Mouse (Mus musculus) neutrophil, adult 5-6 weeks (primary cell): ENCODE measurements around the gene 1700016K19Rik. TPM values are rescaled to one million over a fixed set of nuclear protein-coding genes. Genes with fewer than 3 reads are reported as not detected.

ENCODE experiments used
- ATAC-seq: fragments of 151-379, 151-347 bp; 2 replicates; pipeline ENCODE4 v1.8.0; 2017; ENCODE audit warnings: mild to moderate bottlenecking, moderate TSS enrichment; ENCODE audit not compliant: insufficient number of reproducible peaks, poor library complexity, low FRiP score, severe bottlenecking; ENCODE audit errors: extremely low read depth
- total RNA-seq: library from RNA; stranded (forward); fragments of 200-1000 nt; gene quantifications from 2 replicates; pipeline ENCODE4 v1.2.3, GENCODE M21; 2017

1700016K19Rik gene
- not detected in 2 replicates for total RNA-seq

DNA sequence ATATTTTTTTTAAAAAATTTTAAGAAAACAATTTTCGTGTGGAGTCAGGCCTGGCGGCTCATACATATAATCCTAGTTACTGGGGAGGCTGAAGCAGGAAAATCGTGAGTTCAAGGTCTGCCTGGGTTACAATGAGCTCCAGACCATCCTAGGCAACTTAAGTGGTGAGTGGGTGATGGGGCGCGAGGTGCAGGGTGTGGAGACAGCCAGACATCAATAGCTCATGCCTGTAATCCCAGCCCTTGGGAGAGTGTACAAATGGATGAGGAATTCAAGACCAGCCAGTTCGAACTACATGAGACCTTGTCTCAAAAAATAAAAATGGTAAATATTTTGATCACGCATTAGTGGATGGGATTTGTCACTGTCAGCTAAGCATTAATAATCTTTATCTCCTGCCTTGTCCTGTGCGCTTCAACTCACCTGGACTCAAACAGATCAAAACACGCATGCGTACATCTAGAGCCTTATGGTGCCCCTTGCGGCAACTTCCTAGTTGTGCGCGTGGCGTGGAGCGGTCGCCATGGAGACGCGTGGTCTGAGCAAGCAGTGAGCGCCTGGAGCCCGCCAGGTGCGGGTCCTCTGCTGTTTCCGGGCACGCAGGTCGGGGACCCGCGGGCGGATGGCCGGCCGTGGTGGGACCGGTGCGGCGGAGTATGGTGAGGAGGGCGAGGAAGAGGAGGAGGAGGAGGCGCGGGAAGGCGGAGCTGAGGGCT is at the start of gene 1700016K19Rik:
TSS of gene 1700016K19Rik (plus strand) at position 473 of the 716 bp plus-strand sequence.
- ATAC-seq = peak; percentile 95

DNA sequence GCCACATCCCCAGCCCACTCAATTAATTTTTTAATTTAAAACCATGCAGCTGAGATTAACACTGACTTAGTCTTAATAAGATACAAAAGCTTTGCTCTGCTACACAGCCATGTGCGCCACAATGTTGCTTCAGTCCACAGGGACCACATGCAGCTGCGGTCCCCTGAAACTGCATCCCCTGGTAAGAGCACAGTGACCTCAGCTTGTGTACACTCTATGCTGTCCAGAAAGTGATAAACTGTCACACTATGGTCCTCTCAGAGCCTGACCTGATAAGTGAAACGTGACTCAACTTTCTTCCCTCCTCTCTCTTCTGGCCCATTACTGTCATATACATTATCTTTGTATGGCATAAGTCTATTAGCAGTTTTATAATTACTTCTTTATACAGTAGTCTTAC is 49.3 kb upstream of the 1700016K19Rik start:
- ATAC-seq = no peak

DNA sequence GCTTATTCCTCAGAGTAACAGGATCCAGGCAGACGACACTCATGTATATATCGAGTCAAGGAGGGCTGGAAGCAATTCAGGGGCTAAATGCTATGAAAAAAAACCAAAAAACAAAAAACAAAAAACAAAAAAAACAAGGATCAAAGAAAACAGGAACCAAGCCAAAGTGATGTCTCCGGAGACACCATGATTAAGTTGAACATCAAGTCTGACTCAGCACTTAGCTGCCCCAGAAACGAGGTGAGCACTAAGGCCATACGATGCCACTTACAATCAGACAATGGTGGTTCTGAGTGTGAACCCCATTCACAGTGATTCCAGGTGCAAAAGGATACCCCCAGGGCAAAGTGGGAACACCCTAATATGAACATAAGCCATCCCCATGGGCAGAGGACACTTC is 47.8 kb upstream of the 1700016K19Rik start:
- no peak for ATAC-seq

DNA sequence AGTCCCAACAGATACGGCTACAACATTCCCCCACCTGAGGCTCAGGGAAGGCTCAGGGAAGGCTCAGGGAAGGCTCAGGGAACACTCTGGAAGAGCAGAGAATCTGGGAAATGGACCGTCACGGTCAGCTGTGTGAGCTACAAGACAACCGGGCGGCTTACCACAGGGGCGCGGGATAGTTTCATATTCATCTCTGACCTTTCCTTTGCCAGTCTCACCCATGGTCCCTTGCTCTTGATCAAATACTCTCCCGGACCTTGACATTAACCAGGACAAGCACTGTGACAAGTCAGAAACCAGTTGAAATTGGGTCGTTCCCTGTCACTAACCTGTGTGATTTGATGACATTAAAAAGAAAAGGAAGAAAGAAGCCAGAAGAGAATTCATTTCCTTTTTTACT is 44.8 kb upstream of the 1700016K19Rik start:
- ATAC-seq = no peak

DNA sequence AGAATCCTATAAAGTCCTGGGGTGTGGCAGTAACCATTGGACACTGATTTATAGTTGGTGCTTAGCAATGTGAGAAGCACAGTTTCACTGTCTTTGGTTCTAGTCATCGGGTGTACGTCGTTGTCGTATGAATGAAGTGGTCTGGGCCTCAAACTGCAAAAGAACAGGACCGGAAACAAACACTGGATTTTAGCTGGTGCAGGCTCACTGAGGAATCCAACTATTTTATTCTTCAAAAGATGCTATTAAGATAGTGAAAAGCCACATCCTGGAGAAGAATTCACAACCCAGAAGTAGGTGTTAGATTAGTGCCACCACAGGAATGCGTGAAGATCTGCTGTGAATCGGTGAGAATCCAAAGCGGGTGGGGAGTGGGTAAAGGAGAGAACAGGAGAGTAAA is 43.1 kb upstream of the 1700016K19Rik start:
- no peak for ATAC-seq

DNA sequence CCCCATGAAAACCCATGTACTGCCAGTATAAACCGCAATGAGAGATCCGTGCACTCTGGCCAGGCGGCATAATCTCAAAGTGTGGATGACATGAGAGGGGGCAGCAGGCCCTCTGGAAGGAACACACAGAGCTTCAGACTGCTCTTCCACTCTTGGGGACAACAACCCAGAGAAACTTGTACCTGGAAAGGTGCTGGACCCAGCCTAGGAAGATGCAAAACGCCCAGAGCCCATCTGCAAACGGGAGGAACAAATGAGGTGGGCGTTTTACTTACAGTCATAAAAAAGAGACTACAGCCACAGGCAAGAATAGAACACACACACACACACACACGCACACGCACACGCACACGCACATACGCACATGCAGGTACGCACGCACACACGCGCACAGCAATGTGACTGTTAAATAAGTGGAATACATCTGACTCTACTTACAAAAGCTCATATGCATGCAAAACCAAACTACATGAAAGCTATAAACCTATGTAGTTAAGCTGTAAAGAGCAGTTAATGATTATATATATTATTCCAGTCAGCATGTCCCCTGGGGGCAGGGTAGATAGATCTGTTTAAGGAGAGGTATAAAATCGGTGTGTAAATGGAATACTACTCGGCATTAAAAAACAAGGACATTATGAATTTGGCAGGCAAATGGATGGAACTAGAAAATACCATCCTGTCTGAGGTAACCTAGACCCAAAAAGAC is 42.4 kb upstream of the 1700016K19Rik start:
- ATAC-seq = no peak

DNA sequence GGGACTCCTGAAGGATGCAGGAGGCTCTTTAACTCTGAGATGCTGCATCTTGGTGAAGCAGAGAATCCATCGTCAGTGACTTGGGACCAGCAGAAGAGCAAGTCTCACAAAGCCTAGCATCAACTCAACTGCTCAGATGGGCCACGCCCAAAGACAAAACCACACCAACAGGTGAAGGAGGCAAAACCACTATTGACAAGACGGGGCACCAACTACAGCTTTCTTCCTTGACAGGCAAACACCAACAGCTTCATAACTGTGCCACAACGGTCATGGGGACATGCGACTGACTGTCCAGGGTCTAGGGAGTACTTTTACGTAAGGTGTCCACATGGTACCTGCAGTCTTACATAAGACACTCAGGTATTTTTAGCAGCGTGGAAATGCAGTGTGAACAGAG is 37.9 kb upstream of the 1700016K19Rik start:
- no peak for ATAC-seq

DNA sequence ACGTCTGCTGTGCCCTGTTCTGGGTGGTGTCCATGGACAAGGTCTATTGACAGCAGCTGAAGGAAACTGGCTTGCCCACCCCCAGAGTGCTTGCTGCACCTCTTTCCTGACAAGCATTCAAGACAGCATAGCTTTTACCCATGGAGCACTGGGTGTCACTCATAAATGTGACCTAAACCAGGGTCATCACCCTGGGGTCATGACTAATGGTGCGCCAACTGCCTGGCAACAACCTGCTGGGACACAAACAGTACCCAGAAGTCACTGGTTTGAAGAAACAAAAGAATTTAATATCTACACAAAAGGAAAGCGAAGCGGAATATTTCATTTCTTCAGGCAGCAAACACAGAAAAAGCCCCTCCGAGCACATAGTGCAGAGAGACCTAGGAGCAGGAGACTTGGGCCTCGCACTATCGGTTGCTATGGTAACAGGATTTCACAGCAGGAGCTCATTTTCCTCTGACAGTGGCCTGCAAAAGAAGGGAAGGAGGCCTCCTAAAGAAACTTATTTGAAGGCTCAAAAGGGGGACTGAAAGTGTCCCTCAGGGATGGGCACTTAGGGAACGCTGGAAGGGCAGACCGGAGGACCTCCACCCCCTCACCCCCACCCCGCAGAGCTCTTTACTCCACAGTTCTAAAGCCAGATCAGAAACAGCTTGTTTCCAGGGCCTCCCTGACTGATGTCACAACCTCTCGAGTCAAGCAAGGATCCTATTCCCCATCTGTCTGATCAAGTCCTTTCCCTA is 35.8 kb upstream of the 1700016K19Rik start:
- no peak for ATAC-seq

DNA sequence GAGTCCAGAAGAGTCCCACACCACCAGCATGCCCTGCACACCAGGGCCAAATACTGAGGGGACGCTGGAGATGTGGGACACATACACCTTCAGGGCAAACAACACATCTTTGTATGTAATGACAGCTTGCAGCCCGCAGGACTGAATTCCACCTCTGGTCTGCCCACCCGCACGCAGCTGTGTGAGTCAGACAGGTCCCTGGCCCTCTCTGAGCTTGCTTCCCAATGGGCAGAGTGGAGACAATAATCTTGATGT is 35.3 kb upstream of the 1700016K19Rik start:
- ATAC-seq = no peak

DNA sequence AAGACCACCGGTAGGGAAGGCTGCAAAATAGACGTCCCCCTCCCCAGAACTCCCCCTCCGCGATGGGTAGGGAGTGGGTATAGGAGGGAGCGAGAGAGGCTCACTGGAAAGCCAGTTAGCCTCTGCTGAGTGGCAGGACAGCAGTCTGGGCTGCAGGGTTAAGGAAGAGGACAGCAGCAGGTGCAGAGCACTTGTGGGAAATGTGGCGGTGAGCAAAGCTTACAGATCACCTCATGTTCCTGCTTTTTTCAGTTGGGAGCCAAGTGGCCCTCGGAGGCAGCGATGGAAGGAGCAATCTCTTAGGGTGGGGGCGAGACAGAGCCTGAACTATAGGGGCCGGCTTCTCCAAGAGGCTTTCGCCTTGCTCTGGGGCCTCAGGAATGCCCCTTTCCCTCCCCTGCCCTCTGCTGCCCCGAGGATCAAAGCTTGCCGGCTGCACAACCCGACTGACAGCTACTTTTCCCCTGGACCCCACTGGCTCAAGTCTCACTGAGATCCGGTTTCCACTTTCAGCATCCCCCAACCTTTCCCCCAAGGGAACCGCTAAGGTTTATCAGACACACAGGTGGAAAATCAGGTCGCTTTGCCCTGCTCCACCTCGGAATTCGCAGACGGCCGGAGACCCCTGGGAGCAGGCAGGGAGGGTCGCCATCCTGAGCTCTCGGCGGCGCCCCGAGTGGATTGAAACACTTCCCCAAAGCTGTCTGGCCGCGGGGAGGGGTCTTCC is 33.9 kb upstream of the 1700016K19Rik start:
- ATAC-seq = no peak

DNA sequence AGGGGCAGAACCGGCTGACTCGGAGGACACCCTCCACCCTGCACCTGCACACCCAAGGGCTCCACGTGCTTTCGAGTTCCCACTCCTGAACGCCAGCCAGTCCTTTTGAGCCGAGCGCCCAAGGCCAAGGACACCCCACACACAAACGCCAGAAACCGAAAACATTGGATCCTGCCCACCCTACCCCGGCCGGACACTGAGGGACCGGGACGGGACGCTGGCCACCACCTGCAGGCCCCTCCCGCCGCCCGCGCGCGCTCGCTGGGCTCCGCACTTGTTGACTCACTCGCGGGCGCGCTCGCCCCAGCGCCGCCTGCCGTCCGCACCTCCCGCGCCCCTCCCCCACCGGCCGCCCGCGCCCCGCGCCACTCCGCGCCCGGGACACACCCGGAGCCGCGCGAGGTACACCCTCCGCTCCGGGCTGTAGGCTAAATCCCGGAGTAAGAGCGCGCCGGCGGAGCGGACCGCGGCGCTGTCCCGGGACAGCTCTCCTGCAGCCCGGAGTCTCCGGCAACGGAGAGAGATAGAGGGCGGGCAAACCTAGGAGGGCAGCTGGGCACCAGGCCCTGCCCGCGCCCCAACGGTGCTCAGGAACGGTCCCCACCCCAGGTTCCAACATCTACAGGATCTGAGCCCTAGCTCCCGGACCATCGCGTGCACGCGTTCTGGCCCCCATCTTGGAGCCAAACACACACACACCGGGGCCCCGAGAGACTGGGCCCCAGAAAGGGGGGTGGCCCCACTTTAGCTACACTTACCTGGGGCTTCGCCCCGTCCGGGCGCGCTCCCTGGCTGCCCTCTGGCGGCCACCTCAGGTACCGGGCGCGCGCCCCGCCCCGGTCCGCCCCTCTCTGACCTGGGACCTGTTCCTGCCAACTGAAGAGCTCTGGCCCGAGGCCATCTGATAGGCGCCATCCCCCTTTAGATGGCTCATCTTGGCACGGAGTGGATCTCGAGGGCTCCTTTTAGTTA is 33.0 kb upstream of the 1700016K19Rik start:
- ATAC-seq = peak; percentile 81

DNA sequence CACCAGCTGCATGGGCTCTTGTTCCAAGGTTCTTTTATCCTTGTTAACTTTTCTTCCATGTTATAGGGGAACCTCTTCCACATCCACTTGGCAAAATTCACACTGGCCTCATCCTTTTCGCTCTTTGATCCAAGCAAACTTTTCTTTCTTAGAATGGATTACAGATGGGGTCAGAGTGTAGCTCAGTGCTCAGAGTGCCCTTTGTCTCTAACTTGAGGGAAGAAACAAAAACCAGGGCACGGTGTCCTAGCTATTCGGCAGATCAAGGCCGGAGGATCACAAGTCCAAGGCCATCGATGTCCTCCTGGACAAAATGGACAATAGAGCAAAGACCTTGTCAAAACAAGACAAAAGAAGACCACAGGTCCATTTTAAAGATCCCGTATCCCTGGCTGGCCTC is 31.0 kb upstream of the 1700016K19Rik start:
- no peak for ATAC-seq

DNA sequence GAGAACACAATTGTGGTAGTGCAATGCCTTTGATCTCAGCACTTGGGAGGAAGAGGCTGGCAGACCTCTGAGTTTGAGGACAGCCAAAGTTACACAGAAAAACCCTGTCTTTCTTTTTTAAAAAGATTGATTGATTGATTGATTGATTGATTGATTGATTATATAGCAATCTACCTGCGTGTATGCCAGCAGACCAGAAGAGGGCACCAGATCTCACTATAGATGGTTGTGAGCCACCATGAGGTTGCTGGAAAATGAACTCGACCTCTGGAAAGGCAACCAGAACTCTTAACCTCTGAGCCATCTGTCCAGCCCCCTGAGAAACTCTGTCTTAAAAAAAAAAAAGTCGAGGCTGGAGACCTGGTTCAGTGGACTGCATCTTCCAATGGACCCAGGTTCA is 29.1 kb upstream of the 1700016K19Rik start:
- no peak for ATAC-seq

DNA sequence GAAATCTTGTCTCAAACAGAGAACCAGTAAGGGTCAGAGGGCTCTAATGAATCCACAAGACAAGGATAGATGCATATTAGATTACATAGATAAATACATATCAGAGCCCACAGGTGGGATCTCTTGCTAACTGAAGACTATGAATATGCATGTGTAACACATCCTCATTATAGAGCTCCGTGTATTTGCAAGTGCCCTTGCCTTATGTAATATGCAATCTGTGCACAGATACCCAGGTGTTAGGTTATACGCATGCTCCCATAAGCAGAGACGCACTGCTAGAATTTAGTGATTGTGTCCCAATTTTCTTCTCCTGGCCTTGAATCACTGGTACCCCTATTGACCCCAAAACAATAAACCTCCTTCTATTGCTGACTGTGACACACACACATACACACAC is 27.5 kb upstream of the 1700016K19Rik start:
- no peak for ATAC-seq

DNA sequence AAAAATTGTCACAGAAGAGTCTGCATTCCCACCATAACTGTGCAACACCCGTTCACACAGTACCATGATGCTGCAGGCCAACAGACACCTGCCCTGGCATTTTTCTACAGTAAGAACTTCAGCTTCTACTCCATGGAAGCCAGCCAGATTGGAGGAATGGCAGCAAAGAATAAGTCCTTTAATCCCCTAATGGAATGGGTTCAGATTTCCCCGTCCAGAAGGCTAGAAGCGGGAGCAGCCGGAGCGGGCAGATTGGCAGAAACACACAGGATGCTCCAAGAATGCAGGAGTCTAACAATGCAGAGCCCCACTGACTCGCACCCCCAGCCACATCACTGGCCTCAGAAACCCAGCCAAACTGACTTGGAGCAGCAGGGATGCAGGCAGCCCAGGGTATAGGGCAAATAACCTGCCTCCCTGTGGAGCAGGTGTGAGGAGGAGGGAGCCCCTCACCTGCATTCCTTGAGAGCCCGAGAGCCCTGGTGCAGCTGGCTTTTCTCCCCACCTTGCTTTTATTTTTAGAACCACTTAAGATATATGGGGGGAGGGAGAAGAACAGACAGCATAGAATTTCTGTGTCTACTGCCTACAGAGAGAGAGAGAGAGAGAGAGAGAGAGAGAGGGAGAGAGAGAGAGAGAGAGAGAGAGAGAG is 26.7 kb upstream of the 1700016K19Rik start:
- ATAC-seq = no peak

DNA sequence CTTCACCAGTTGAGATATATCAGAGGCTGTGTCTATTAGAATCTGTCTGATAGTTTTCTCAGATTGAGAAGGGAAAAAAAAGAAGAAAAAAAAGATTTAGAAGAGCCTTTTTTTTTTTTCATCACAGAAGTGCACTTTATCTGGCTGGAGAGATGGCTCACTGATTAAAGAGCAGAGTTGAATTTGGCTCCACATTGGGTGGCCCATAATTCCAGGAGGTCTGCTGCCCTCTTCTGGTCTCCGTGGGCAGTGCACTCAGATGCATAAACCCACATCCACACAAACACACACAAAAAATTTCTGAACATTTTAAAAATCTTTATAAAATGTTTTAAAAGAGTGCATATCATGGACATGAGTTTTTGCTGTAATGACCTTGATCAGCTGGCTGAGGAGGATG is 25.7 kb upstream of the 1700016K19Rik start:
- no peak for ATAC-seq

DNA sequence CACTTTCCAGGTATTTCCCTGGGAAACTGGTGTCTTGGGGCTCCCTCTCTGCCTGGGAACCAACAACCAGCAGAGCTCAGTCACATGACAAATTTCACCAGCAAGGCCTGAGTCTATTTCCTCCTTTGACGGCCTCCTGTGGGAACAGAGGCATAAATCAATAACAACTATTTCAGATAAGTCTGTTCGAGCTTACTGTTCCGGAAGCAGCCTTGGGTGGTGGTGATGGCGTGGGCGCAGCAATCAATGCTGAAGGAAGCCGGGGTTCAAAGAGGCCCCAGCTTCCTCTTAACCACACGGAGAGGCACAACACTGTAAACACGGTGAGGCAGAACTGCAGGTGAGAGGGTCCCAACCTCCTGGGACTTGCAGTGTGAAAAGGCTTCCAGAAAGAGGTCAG is 23.0 kb upstream of the 1700016K19Rik start:
- peak; percentile 78 for ATAC-seq

DNA sequence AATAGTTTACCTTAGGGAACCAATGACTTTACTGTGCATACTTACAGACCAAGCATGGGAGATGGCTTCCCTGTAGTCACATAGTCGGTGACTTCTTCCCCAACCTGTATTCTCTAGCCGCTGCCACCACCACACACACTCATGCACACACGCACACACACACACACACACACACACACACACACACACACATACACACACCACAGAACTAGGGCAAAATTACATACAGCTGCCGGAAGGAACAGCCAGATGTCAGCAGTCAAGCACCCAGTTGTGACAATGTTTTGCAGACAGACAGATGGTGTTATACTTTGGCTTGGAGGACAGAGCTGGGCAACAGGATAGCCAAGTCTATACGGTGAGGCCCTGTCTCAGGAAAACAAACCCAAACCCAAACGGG is 21.7 kb upstream of the 1700016K19Rik start:
- peak; percentile 44 for ATAC-seq
